Mouse (Mus musculus) brain, embryonic 14.5 days (tissue): ENCODE results near the gene Atp6v1c2. TPM values are rescaled to one million over a fixed set of nuclear protein-coding genes. Genes with fewer than 3 reads are reported as not detected.
A peak's percentile ranks its signal among the peaks of the same experiment; 100 is the strongest.

Source experiments
- DNase-seq: peaks from one replicate; pipeline ENCODE4 v3.0.0-alpha.2; 2011; ENCODE audit warnings: low read depth
- CTCF ChIP-seq: fragments of 200-500 bp; IDR thresholded peaks from 2 replicates; pipeline ENCODE4 v1.5.1; 2012; ENCODE audit warnings: inconsistent platforms, mild to moderate bottlenecking, moderate library complexity, borderline replicate concordance; ENCODE audit not compliant: insufficient read depth, insufficient read length; ENCODE audit errors: extremely low read depth
- POLR2A ChIP-seq: fragments of 200-500 bp; IDR thresholded peaks from 2 replicates; pipeline ENCODE4 v1.6.1; 2012; ENCODE audit warnings: mild to moderate bottlenecking, inconsistent platforms, borderline replicate concordance; ENCODE audit not compliant: poor library complexity, insufficient read depth, insufficient read length, severe bottlenecking; ENCODE audit errors: extremely low read depth
- polyA plus RNA-seq: library from polyadenylated mRNA; depleted of rRNA; stranded (reverse); fragments of >200 nt; gene quantifications from 2 replicates; pipeline ENCODE4 v1.2.3, GENCODE M21; 2012; rRNA removed

Gene Atp6v1c2
- polyA plus RNA-seq, 1 experiment, result 0.21 TPM

GRCm38 (mm10) chr12:17241614-17242013, 87.5 kb downstream of the Atp6v1c2 start:
- TF ChIP-seq POLR2A (no peak), CTCF (no peak)

GRCm38 (mm10) chr12:17241016-17241415, 88.1 kb downstream of the Atp6v1c2 start:
- TF ChIP-seq POLR2A, result no peak
- TF ChIP-seq CTCF, result no peak
- DNase-seq, result no peak

More at GRCm38 (mm10) chr12:17241614-17242013, 87.5 kb downstream of the Atp6v1c2 start:
- no peak for DNase-seq

- no peak for DNase-seq
- TF ChIP-seq CTCF, result no peak
- no peak for TF ChIP-seq POLR2A
These were observed 89.8 kb downstream of the Atp6v1c2 start for GRCm38 (mm10) chr12:17239428-17239688.

- DNase-seq, result peak; percentile 88
- no peak for TF ChIP-seq CTCF
- TF ChIP-seq POLR2A, result no peak
These were observed 90.4 kb downstream of the Atp6v1c2 start for GRCm38 (mm10) chr12:17238588-17239427.

GRCm38 (mm10) chr12:17235535-17236313, 93.4 kb downstream of the Atp6v1c2 start:
- DNase-seq, result peak; percentile 71
- TF ChIP-seq POLR2A (no peak), CTCF (no peak)

Other genes starting within 250 kb of the Atp6v1c2 start
- gene Kcnf1, start 152.5 kb downstream of the Atp6v1c2 start, polyA plus RNA-seq, result 5.4 and 6.4 TPM in 2 replicates
- 178 and 194 TPM in 2 replicates for gene Pdia6, start 62.8 kb downstream of the Atp6v1c2 start, polyA plus RNA-seq
- 15.0 and 16.3 TPM in 2 replicates for gene Nol10, start 19.1 kb upstream of the Atp6v1c2 start, polyA plus RNA-seq
- 247 and 301 TPM in 2 replicates for gene Odc1, start 215.4 kb upstream of the Atp6v1c2 start, polyA plus RNA-seq